Mouse (Mus musculus) liver, adult 2 months (tissue): Measurements from ENCODE around the gene Wbp1.

Experiments
- CTCF ChIP-seq: fragments of 200-500 bp; IDR thresholded peaks from 2 replicates; pipeline ENCODE4 v1.5.1; 2011; ENCODE audit warnings: low read depth, low read length, control low read depth
- POLR2A ChIP-seq: fragments of 200-500 bp; IDR thresholded peaks from 2 replicates; pipeline ENCODE4 v1.6.1; 2011; ENCODE audit warnings: low read length, control low read depth; ENCODE audit not compliant: insufficient read depth; ENCODE audit errors: extremely low read depth

- TF ChIP-seq CTCF (no peak), POLR2A (no peak)
These were observed 32.1 kb upstream of the Wbp1 start for GRCm38 (mm10) chr6:83153485-83153884.
